Mouse (Mus musculus): ENCODE data around the gene Ski. TPM values are rescaled to one million over a fixed set of nuclear protein-coding genes. Genes with fewer than 3 reads are reported as not detected.

Gene Ski
- total RNA-seq (2023; ENCODE audit: inconsistent age) = 46.1 to 52.1 TPM (median 50.4 TPM) in 4 replicates

GRCm38 (mm10) chr4:155222552-155222840, at the start of gene Ski:
Gene Ski (minus strand): TSS chr4:155222592.

DNA sequence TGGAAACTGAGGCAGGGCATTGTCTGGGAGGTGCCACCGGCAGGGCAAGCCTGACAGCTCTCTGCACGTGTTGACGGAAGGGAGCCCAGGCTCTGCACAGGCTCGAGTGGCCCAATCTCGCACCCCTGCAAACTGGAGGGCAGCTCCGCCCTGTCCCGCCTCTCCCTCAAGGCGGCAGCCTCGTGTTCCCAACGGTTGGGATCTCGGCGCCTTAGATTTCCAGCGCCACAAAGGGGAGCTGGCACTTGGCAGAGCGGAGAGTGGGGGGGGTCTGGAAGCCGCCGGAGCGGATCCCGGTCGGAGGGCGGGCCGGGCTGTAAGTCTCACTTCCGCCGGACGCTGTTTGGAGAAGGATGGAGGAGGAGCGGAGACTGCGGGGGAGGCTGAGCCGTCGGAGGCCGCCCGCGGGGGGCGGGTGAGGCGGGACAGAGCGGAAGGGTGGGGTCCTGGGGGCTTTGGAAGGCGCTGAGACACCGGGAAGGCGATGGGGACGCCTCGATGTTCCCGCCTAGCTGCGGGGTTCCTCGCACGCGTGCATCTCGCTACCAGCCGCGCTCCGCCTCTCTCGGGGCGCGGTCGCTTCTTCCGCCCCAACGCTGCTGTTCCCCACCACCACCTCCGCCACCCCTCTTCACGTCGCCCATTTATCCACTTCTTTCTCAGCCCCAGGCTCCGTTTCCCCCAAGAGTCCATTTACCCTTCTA, 27.4 kb upstream of the Ski start, which contains the start of gene Faap20:
Gene Faap20 (plus strand): TSS at position 155 of the 704 bp plus-strand sequence.

Other genes with a start within 250 kb of the Ski start
- gene Plch2, start 165.8 kb downstream of the Ski start, total RNA-seq (2023; ENCODE audit: inconsistent age) = 0.35 to 0.72 TPM in 2 of 4 replicates, not detected in the others
- 6.7 to 11.2 TPM (median 6.9 TPM) in 4 replicates for gene Pex10, start 155.6 kb downstream of the Ski start, total RNA-seq (2023; ENCODE audit: inconsistent age)
- gene Rer1, start 136.2 kb downstream of the Ski start, total RNA-seq (2023; ENCODE audit: inconsistent age) = 51.3 to 54.7 TPM (median 53.0 TPM) in 4 replicates
- gene Morn1, start 136.0 kb downstream of the Ski start, total RNA-seq (2023; ENCODE audit: inconsistent age) = 1.4 to 6.7 TPM (median 2.9 TPM) in 4 replicates
- gene Faap20, start 27.2 kb upstream of the Ski start, total RNA-seq (2023; ENCODE audit: inconsistent age) = 37.2 to 46.5 TPM (median 41.4 TPM) in 4 replicates
- 4.4 to 6.0 TPM (median 5.6 TPM) in 4 replicates for gene Prkcz, start 138.8 kb upstream of the Ski start, total RNA-seq (2023; ENCODE audit: inconsistent age)
- 1.5 TPM in 1 of 4 replicates, not detected in the others for gene Gabrd, start 175.5 kb upstream of the Ski start, total RNA-seq (2023; ENCODE audit: inconsistent age)
- 0.13 to 0.93 TPM in 2 of 4 replicates, not detected in the others for gene Cfap74, start 186.6 kb upstream of the Ski start, total RNA-seq (2023; ENCODE audit: inconsistent age)
- not detected in 4 replicates for gene Tmem52, start 246.5 kb upstream of the Ski start, total RNA-seq (2023; ENCODE audit: inconsistent age)

Data from B cell, adult (primary cell).